Mouse (Mus musculus): ENCODE results near the gene Ccnh.

Ccnh gene

GRCm38 (mm10) chr13:85188903-85189643 is at the start of gene Ccnh:
TSS of gene Ccnh (plus strand) at chr13:85189408.
- WGBS: 2% methylated on average over 44 of the region's 44 CpGs

GRCm38 (mm10) chr13:85143361-85143760 is 45.8 kb upstream of the Ccnh start:
- 96% methylated on average over 16 of the region's 16 CpGs for WGBS

- WGBS: 84% methylated on average over 6 of the region's 6 CpGs
Observed at GRCm38 (mm10) chr13:85154746-85155145, 34.5 kb upstream of the Ccnh start.

DNA sequence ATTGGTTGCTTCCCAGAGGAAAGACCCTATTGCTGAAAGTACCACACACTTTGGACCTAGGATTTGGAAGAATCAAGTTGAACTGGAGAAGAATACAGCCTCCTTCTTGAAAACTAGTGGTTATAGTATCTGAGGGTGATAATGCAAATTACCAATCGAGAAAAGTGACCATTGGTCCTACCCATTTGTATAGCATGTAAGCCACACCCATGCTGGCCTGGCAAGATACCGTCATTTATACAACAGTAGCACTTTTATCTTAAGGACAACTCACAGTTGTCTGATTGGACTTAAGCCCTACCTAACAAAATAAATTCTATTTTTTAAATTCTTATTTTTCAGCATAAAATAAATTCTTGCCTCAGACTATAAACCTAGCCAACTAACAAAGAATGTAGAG is 29.2 kb upstream of the Ccnh start:
- WGBS: 81% methylated on average over 2 of the region's 2 CpGs

- 16% methylated on average over 4 of the region's 4 CpGs for WGBS
Observed at GRCm38 (mm10) chr13:85164512-85165124, 24.6 kb upstream of the Ccnh start.

- WGBS: under 1% methylated on average over 17 of the region's 17 CpGs
Observed at GRCm38 (mm10) chr13:85189644-85190121, 475 bp downstream of the Ccnh start.

DNA sequence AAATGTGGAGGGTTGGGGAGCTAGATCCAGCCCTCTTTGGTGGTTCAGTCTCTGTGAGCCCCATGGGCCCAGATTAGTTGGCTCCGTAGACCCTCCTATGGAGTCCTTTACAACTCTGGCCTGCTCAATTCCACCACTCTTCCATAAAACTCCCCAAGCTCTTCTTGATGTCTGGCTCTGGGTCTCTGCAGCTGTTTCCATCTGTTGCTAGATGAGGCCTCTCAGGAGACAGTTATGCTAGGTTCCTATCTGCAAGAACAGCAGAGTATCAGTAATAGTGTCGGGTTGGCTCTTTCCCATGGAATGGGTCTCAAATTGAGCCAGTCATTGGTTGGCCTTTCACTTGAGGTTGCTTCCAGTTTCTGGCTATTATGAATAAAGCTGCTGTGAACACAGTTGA is 2.0 kb downstream of the Ccnh start:
- WGBS: 98% methylated on average over 2 of the region's 2 CpGs

- whole genome bisulfite sequencing: 49% methylated on average over 2 of the region's 2 CpGs
Observed at GRCm38 (mm10) chr13:85207493-85207892, 18.3 kb downstream of the Ccnh start.

GRCm38 (mm10) chr13:85208656-85209055 is 19.4 kb downstream of the Ccnh start:
- 97% methylated on average over 6 of the region's 6 CpGs for WGBS

DNA sequence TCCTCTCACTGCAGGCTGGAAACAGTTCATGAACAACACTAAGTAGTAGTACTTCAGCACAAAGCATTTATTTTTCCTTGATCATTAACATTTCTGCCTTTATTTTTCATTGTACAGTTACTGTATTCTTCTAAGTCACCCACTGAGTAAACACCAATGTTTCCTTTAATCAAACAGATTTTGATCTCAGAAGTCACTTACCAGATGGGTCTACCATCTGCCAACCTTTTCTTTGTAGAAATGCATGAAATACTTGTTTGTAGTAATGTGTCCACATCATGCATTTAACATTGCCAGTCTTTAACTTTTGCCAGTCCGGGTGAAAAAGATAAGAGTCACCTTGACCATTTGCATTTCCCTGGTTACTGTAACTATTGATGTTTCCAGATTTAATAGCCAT is 21.1 kb downstream of the Ccnh start:
- WGBS: 47% methylated on average over 1 of the region's 1 CpGs

- 67% methylated on average over 4 of the region's 4 CpGs for WGBS
Observed at GRCm38 (mm10) chr13:85218656-85219055, 29.4 kb downstream of the Ccnh start.

DNA sequence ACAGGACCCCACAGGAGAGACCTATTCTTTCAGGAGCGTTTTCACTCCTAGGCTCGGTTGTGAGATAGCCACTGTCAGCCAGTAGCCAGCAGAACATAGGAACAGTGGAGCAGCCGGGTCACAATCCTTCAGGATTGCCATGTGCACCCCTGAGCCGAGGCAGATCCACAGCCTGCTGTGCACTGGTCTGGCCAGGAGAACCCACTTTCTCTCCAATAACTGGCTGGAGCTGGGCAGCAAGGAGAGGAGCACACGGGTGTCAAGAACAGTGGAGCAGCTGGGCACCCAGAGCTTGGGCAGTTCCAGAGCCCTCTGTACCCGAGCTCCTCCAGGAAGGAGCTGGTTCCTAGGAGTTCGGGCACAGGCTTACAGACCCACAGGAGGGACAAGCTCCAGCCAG is 49.6 kb downstream of the Ccnh start:
- 86% methylated on average over 7 of the region's 7 CpGs for WGBS

All from cerebral cortex, adult 2 months (tissue).